Mouse (Mus musculus): ENCODE results near the gene Aup1. TPM values are rescaled to one million over a fixed set of nuclear protein-coding genes. Genes with fewer than 3 reads are reported as not detected.

Aup1 gene
- 175 and 180 TPM in 2 replicates for polyA plus RNA-seq (2015; fragmentation: Nextera tagmentation; extraction: Ambion mirVana)

- WGBS (ENCODE audit: insufficient replicate concordance) = under 1% methylated on average over 56 of the region's 64 CpGs
- H3K4me1 ChIP-seq (ENCODE audit: insufficient read depth) = peaks cover 25% of the 10 kb centered on the region
Observed at GRCm38 (mm10) chr6:83054074-83054851, at the start of gene Aup1. Gene Aup1, plus strand, starts transcription at chr6:83054521.

GRCm38 (mm10) chr6:83004872-83005271 is 49.4 kb upstream of the Aup1 start:
- peaks cover 35% of the 10 kb centered on the region for H3K4me1 ChIP-seq (ENCODE audit: insufficient read depth)
- 33% methylated on average over 7 of the region's 7 CpGs for WGBS (ENCODE audit: insufficient replicate concordance)
- peak overlapping the region; percentile 17; the same call in 1 of the 2 replicates for H3K4me3 ChIP-seq (ENCODE audit: low read depth, low read length)
- H3K9me3 ChIP-seq (ENCODE audit: low read length) = no peaks in the 10 kb centered on the region
- H3K27me3 ChIP-seq (ENCODE audit: insufficient read depth, low read length) = no peaks in the 10 kb centered on the region
- ATAC-seq (peak; percentile 71), DNase-seq (peak; percentile 62)
- no peaks in the 10 kb centered on the region for H3K36me3 ChIP-seq (replicated peaks; ENCODE audit: insufficient read depth, low read length)
- peak overlapping the region; percentile 56 for H3K4me2 ChIP-seq (ENCODE audit: low read depth, low read length)
- peak overlapping the region; percentile 69 for H3K27ac ChIP-seq (ENCODE audit: low read depth)
- TF ChIP-seq CTCF (IDR thresholded peaks at IDR 0.05; ENCODE audit: low read depth) = peak; percentile 31
- peak; percentile 34; the same call in 1 of the 2 replicates for TF ChIP-seq EP300 (IDR thresholded peaks at IDR 0.05; ENCODE audit: low read depth)
- H3K9ac ChIP-seq (replicated peaks) = no peak overlapping the region

More at GRCm38 (mm10) chr6:83054074-83054851, at the start of gene Aup1:
- ATAC-seq (peak; percentile 91), DNase-seq (peak; percentile 98)
- peak within 1 kb of the TSS; percentile 99 for H3K4me2 ChIP-seq (ENCODE audit: low read depth, low read length)
- peak within 1 kb of the TSS; percentile 95 for H3K9ac ChIP-seq (replicated peaks)
- TF ChIP-seq CTCF (IDR thresholded peaks at IDR 0.05; ENCODE audit: low read depth) = no peak
- TF ChIP-seq EP300 (IDR thresholded peaks at IDR 0.05; ENCODE audit: low read depth) = peak; percentile 83
- no peaks in the 10 kb centered on the region for H3K27me3 ChIP-seq (ENCODE audit: insufficient read depth, low read length)
- peak within 1 kb of the TSS; percentile 95 for H3K27ac ChIP-seq (ENCODE audit: low read depth)
- H3K9me3 ChIP-seq (ENCODE audit: low read length) = no peaks in the 10 kb centered on the region
- peak within 1 kb of the TSS; percentile 92 for H3K4me3 ChIP-seq (ENCODE audit: low read depth, low read length)
- peaks cover 32% of the 10 kb centered on the region for H3K36me3 ChIP-seq (replicated peaks; ENCODE audit: insufficient read depth, low read length)

GRCm38 (mm10) chr6:83005444-83006011 is 48.8 kb upstream of the Aup1 start:
- H3K9ac ChIP-seq (replicated peaks) = no peak overlapping the region
- peaks cover 41% of the 10 kb centered on the region for H3K4me1 ChIP-seq (ENCODE audit: insufficient read depth)
- H3K27ac ChIP-seq (ENCODE audit: low read depth) = peak overlapping the region; percentile 69
- no peaks in the 10 kb centered on the region for H3K27me3 ChIP-seq (ENCODE audit: insufficient read depth, low read length)
- WGBS (ENCODE audit: insufficient replicate concordance) = 64% methylated on average over 10 of the region's 10 CpGs
- TF ChIP-seq EP300 (IDR thresholded peaks at IDR 0.05; ENCODE audit: low read depth) (no peak), CTCF (IDR thresholded peaks at IDR 0.05; ENCODE audit: low read depth) (no peak)
- DNase-seq (no peak), ATAC-seq (no peak)
- H3K4me3 ChIP-seq (ENCODE audit: low read depth, low read length) = no peak overlapping the region
- no peak overlapping the region for H3K4me2 ChIP-seq (ENCODE audit: low read depth, low read length)
- H3K36me3 ChIP-seq (replicated peaks; ENCODE audit: insufficient read depth, low read length) = no peaks in the 10 kb centered on the region
- no peaks in the 10 kb centered on the region for H3K9me3 ChIP-seq (ENCODE audit: low read length)

- H3K27ac ChIP-seq (ENCODE audit: low read depth) = peak overlapping the region; percentile 69; the same call in 1 of the 2 replicates
- no peaks in the 10 kb centered on the region for H3K27me3 ChIP-seq (ENCODE audit: insufficient read depth, low read length)
- no peak for DNase-seq
- H3K4me2 ChIP-seq (ENCODE audit: low read depth, low read length) = no peak overlapping the region
- WGBS (ENCODE audit: insufficient replicate concordance) = 50% methylated on average over 6 of the region's 6 CpGs
- no peak overlapping the region for H3K9ac ChIP-seq (replicated peaks)
- no peaks in the 10 kb centered on the region for H3K9me3 ChIP-seq (ENCODE audit: low read length)
- H3K4me1 ChIP-seq (ENCODE audit: insufficient read depth) = peaks cover 45% of the 10 kb centered on the region
- no peaks in the 10 kb centered on the region for H3K36me3 ChIP-seq (replicated peaks; ENCODE audit: insufficient read depth, low read length)
- ATAC-seq = no peak
- H3K4me3 ChIP-seq (ENCODE audit: low read depth, low read length) = no peak overlapping the region
- no peak for TF ChIP-seq EP300 (IDR thresholded peaks at IDR 0.05; ENCODE audit: low read depth)
- no peak for TF ChIP-seq CTCF (IDR thresholded peaks at IDR 0.05; ENCODE audit: low read depth)
Observed at GRCm38 (mm10) chr6:83006114-83006513, 48.2 kb upstream of the Aup1 start.

GRCm38 (mm10) chr6:83008659-83009058 is 45.7 kb upstream of the Aup1 start:
- H3K4me1 ChIP-seq (ENCODE audit: insufficient read depth) = peaks cover 54% of the 10 kb centered on the region
- no peak overlapping the region for H3K4me3 ChIP-seq (ENCODE audit: low read depth, low read length)
- no peak overlapping the region for H3K9ac ChIP-seq (replicated peaks)
- TF ChIP-seq CTCF (IDR thresholded peaks at IDR 0.05; ENCODE audit: low read depth) (no peak), EP300 (IDR thresholded peaks at IDR 0.05; ENCODE audit: low read depth) (no peak)
- peak overlapping the region; percentile 64 for H3K27ac ChIP-seq (ENCODE audit: low read depth)
- H3K4me2 ChIP-seq (ENCODE audit: low read depth, low read length) = no peak overlapping the region
- H3K9me3 ChIP-seq (ENCODE audit: low read length) = no peaks in the 10 kb centered on the region
- no peaks in the 10 kb centered on the region for H3K27me3 ChIP-seq (ENCODE audit: insufficient read depth, low read length)
- DNase-seq (no peak), ATAC-seq (no peak)
- H3K36me3 ChIP-seq (replicated peaks; ENCODE audit: insufficient read depth, low read length) = no peaks in the 10 kb centered on the region
- 34% methylated on average over 3 of the region's 3 CpGs for WGBS (ENCODE audit: insufficient replicate concordance)

GRCm38 (mm10) chr6:83010010-83010409 is 44.3 kb upstream of the Aup1 start:
- Histone ChIP-seq H3K27ac (ENCODE audit: low read depth) (peak overlapping the region; percentile 77), H3K4me3 (ENCODE audit: low read depth, low read length) (peak overlapping the region; percentile 19), H3K4me1 (ENCODE audit: insufficient read depth) (peaks cover 47% of the 10 kb centered on the region), H3K27me3 (ENCODE audit: insufficient read depth, low read length) (no peaks in the 10 kb centered on the region), H3K4me2 (ENCODE audit: low read depth, low read length) (peak overlapping the region; percentile 59), H3K9me3 (ENCODE audit: low read length) (no peaks in the 10 kb centered on the region), H3K9ac (replicated peaks) (peak overlapping the region; percentile 57), H3K36me3 (replicated peaks; ENCODE audit: insufficient read depth, low read length) (no peaks in the 10 kb centered on the region)
- DNase-seq (no peak), ATAC-seq (no peak)
- TF ChIP-seq EP300 (IDR thresholded peaks at IDR 0.05; ENCODE audit: low read depth) = 0 out of 2 replicates have a peak, but pooled peaks have one; percentile 30
- no peak for TF ChIP-seq CTCF (IDR thresholded peaks at IDR 0.05; ENCODE audit: low read depth)
- WGBS (ENCODE audit: insufficient replicate concordance) = 39% methylated on average over 7 of the region's 7 CpGs
